Mouse (Mus musculus) brain, embryonic 14.5 days (tissue): ENCODE results near the gene Qpct.

ENCODE experiments used
- CTCF ChIP-seq: fragments of 200-500 bp; IDR thresholded peaks from 2 replicates; pipeline ENCODE4 v1.5.1; 2012; ENCODE audit warnings: inconsistent platforms, mild to moderate bottlenecking, moderate library complexity, borderline replicate concordance; ENCODE audit not compliant: insufficient read depth, insufficient read length; ENCODE audit errors: extremely low read depth
- POLR2A ChIP-seq: fragments of 200-500 bp; IDR thresholded peaks from 2 replicates; pipeline ENCODE4 v1.6.1; 2012; ENCODE audit warnings: mild to moderate bottlenecking, inconsistent platforms, borderline replicate concordance; ENCODE audit not compliant: poor library complexity, insufficient read depth, insufficient read length, severe bottlenecking; ENCODE audit errors: extremely low read depth

GRCm38 (mm10) chr17:79019726-79020207 lies 31.9 kb upstream of the Qpct start:
- TF ChIP-seq POLR2A (no peak), CTCF (no peak)
